Mouse (Mus musculus): ENCODE measurements at regions not wholly inside any gene's neighbourhood (a gene's known extent, or its start where the extent isn't known, plus 50 kb on each side); places are given as distances from the start of the nearest gene placed in this dataset.

DNA sequence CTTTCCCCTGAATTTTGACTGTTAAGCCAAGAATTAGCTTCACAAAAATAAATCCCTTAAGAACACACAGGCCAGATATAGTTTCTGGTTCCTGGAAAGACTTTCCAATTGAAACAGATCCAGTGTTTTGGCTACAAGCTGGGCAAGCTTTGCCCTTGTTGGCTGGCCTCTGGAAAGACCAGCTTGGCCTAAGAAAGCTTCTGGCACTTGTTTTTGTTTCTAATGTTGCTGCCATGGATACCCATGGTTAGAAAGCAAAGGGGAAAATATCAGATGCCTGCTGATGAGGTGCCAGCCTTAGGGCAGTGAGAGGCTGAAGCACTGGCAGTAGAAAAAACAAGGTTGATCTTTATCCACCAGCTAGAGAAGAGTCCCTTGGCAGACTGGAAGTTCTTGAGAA lies 228.2 kb downstream of the Klhl13 start:
- Histone ChIP-seq H3K27me3 (ENCODE audit: insufficient read depth, low read length) (no peaks in the 10 kb centered on the region), H3K36me3 (ENCODE audit: insufficient read depth, low read length) (no peaks in the 10 kb centered on the region), H3K4me2 (ENCODE audit: low read depth, low read length, poor library complexity, severe bottlenecking) (no peak overlapping the region), H3K9me3 (ENCODE audit: low read length) (no peaks in the 10 kb centered on the region), H3K4me3 (ENCODE audit: low read depth, low read length) (no peak overlapping the region), H3K27ac (ENCODE audit: low read depth, low read length) (no peak overlapping the region), H3K4me1 (ENCODE audit: insufficient read depth, low read length) (no peaks in the 10 kb centered on the region), H3K9ac (replicated peaks; ENCODE audit: low read length, poor library complexity, severe bottlenecking) (no peak overlapping the region)
- DNase-seq (ENCODE audit: low spot score) = peak; percentile 35
- TF ChIP-seq CTCF (IDR thresholded peaks at IDR 0.05) = no peak
- no peak for ATAC-seq (ENCODE audit: low FRiP score)

DNA sequence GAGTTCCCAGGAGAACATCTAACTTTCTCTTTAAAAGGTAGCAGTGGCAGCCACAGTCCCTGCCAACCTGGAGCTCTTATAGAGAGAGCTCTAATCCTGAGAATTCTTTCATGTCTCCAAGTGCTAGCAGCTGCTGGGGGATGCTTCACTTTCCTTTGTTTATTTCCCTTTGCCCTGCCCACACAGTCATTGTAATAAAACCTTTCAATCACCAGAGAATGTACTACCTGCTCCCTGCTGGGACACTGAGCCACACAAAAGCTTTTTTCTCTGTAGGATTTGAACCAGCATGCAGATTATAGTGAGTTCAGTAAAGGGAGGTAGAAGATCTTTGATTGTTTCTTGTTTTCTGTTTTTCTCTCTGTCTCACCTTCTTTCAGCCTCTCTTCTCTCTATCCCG lies 269.0 kb downstream of the Klhl13 start:
- H3K9me3 ChIP-seq (ENCODE audit: low read length) = no peaks in the 10 kb centered on the region
- H3K4me1 ChIP-seq (ENCODE audit: insufficient read depth, low read length) = no peaks in the 10 kb centered on the region
- H3K9ac ChIP-seq (replicated peaks; ENCODE audit: low read length, poor library complexity, severe bottlenecking) = no peak overlapping the region
- DNase-seq (ENCODE audit: low spot score) = no peak
- ATAC-seq (ENCODE audit: low FRiP score) = no peak
- H3K36me3 ChIP-seq (ENCODE audit: insufficient read depth, low read length) = no peaks in the 10 kb centered on the region
- H3K4me3 ChIP-seq (ENCODE audit: low read depth, low read length) = no peak overlapping the region
- no peak overlapping the region for H3K4me2 ChIP-seq (ENCODE audit: low read depth, low read length, poor library complexity, severe bottlenecking)
- 27% methylated on average over 1 of the region's 1 CpGs for WGBS
- TF ChIP-seq CTCF (IDR thresholded peaks at IDR 0.05) = no peak
- H3K27me3 ChIP-seq (ENCODE audit: insufficient read depth, low read length) = no peaks in the 10 kb centered on the region
- no peak overlapping the region for H3K27ac ChIP-seq (ENCODE audit: low read depth, low read length)

- no peak for DNase-seq (ENCODE audit: low spot score)
- Histone ChIP-seq H3K36me3 (ENCODE audit: insufficient read depth, low read length) (no peaks in the 10 kb centered on the region), H3K27ac (ENCODE audit: low read depth, low read length) (no peak overlapping the region), H3K4me2 (ENCODE audit: low read depth, low read length, poor library complexity, severe bottlenecking) (no peak overlapping the region), H3K9ac (replicated peaks; ENCODE audit: low read length, poor library complexity, severe bottlenecking) (no peak overlapping the region), H3K4me3 (ENCODE audit: low read depth, low read length) (no peak overlapping the region), H3K4me1 (ENCODE audit: insufficient read depth, low read length) (no peaks in the 10 kb centered on the region), H3K27me3 (ENCODE audit: insufficient read depth, low read length) (no peaks in the 10 kb centered on the region), H3K9me3 (ENCODE audit: low read length) (no peaks in the 10 kb centered on the region)
- TF ChIP-seq CTCF (IDR thresholded peaks at IDR 0.05) = no peak
- ATAC-seq (ENCODE audit: low FRiP score) = no peak
Measured at GRCm38 (mm10) chrX:23092774-23093173, 272.1 kb downstream of the Klhl13 start.

GRCm38 (mm10) chrX:23066432-23066831 lies 298.4 kb downstream of the Klhl13 start:
- no peaks in the 10 kb centered on the region for H3K4me1 ChIP-seq (ENCODE audit: insufficient read depth, low read length)
- no peak overlapping the region for H3K9ac ChIP-seq (replicated peaks; ENCODE audit: low read length, poor library complexity, severe bottlenecking)
- H3K27ac ChIP-seq (ENCODE audit: low read depth, low read length) = no peak overlapping the region
- no peak overlapping the region for H3K4me2 ChIP-seq (ENCODE audit: low read depth, low read length, poor library complexity, severe bottlenecking)
- 82% methylated on average over 4 of the region's 4 CpGs for WGBS
- H3K27me3 ChIP-seq (ENCODE audit: insufficient read depth, low read length) = no peaks in the 10 kb centered on the region
- H3K9me3 ChIP-seq (ENCODE audit: low read length) = no peaks in the 10 kb centered on the region
- ATAC-seq (ENCODE audit: low FRiP score) = no peak
- no peak for TF ChIP-seq CTCF (IDR thresholded peaks at IDR 0.05)
- no peaks in the 10 kb centered on the region for H3K36me3 ChIP-seq (ENCODE audit: insufficient read depth, low read length)
- H3K4me3 ChIP-seq (ENCODE audit: low read depth, low read length) = no peak overlapping the region
- no peak for DNase-seq (ENCODE audit: low spot score)

- no peaks in the 10 kb centered on the region for H3K4me1 ChIP-seq (ENCODE audit: insufficient read depth, low read length)
- H3K9me3 ChIP-seq (ENCODE audit: low read length) = no peaks in the 10 kb centered on the region
- peak; percentile 63 for DNase-seq (ENCODE audit: low spot score)
- no peak overlapping the region for H3K27ac ChIP-seq (ENCODE audit: low read depth, low read length)
- WGBS = 59% methylated on average over 3 of the region's 3 CpGs
- no peak for ATAC-seq (ENCODE audit: low FRiP score)
- H3K27me3 ChIP-seq (ENCODE audit: insufficient read depth, low read length) = no peaks in the 10 kb centered on the region
- no peak overlapping the region for H3K4me2 ChIP-seq (ENCODE audit: low read depth, low read length, poor library complexity, severe bottlenecking)
- TF ChIP-seq CTCF (IDR thresholded peaks at IDR 0.05) = no peak
- H3K9ac ChIP-seq (replicated peaks; ENCODE audit: low read length, poor library complexity, severe bottlenecking) = no peak overlapping the region
- no peak overlapping the region for H3K4me3 ChIP-seq (ENCODE audit: low read depth, low read length)
- H3K36me3 ChIP-seq (ENCODE audit: insufficient read depth, low read length) = no peaks in the 10 kb centered on the region
Measured at GRCm38 (mm10) chrX:23027622-23028021, 337.3 kb downstream of the Klhl13 start.

DNA sequence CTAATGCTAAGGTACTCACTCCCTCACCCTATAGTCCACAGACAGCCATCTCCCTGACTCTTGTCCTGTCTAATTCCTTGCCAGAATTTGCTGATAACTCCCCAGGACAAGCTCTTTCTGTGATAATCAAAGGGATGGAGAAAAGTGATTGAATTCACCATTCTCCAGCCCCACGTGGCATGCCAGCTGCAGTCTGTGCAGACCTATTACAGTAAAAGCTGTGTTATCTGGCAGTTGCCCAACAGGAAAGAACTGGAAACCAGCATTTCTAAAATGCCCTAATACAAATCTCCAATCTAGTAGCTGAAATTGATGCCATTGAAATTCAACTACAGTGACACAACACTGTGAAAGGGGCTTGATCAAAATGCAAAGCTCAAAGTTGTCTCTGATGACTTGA lies 349.3 kb downstream of the Klhl13 start:
- no peak for ATAC-seq (ENCODE audit: low FRiP score)
- Histone ChIP-seq H3K4me2 (ENCODE audit: low read depth, low read length, poor library complexity, severe bottlenecking) (no peak overlapping the region), H3K4me1 (ENCODE audit: insufficient read depth, low read length) (no peaks in the 10 kb centered on the region), H3K27me3 (ENCODE audit: insufficient read depth, low read length) (no peaks in the 10 kb centered on the region), H3K27ac (ENCODE audit: low read depth, low read length) (no peak overlapping the region), H3K9me3 (ENCODE audit: low read length) (no peaks in the 10 kb centered on the region), H3K9ac (replicated peaks; ENCODE audit: low read length, poor library complexity, severe bottlenecking) (no peak overlapping the region), H3K36me3 (ENCODE audit: insufficient read depth, low read length) (no peaks in the 10 kb centered on the region), H3K4me3 (ENCODE audit: low read depth, low read length) (no peak overlapping the region)
- TF ChIP-seq CTCF (IDR thresholded peaks at IDR 0.05) = no peak
- peak; percentile 14 for DNase-seq (ENCODE audit: low spot score)
- WGBS = 34% methylated on average over 1 of the region's 1 CpGs

- H3K9me3 ChIP-seq (ENCODE audit: low read length) = no peaks in the 10 kb centered on the region
- no peak overlapping the region for H3K9ac ChIP-seq (replicated peaks; ENCODE audit: low read length, poor library complexity, severe bottlenecking)
- no peak overlapping the region for H3K4me3 ChIP-seq (ENCODE audit: low read depth, low read length)
- no peaks in the 10 kb centered on the region for H3K36me3 ChIP-seq (ENCODE audit: insufficient read depth, low read length)
- no peaks in the 10 kb centered on the region for H3K4me1 ChIP-seq (ENCODE audit: insufficient read depth, low read length)
- H3K27me3 ChIP-seq (ENCODE audit: insufficient read depth, low read length) = no peaks in the 10 kb centered on the region
- H3K27ac ChIP-seq (ENCODE audit: low read depth, low read length) = no peak overlapping the region
- 85% methylated on average over 1 of the region's 1 CpGs for WGBS
- DNase-seq (ENCODE audit: low spot score) (no peak), ATAC-seq (ENCODE audit: low FRiP score) (no peak)
- no peak for TF ChIP-seq CTCF (IDR thresholded peaks at IDR 0.05)
- no peak overlapping the region for H3K4me2 ChIP-seq (ENCODE audit: low read depth, low read length, poor library complexity, severe bottlenecking)
Measured at GRCm38 (mm10) chrX:23015118-23015517, 349.8 kb downstream of the Klhl13 start.
